Mouse (Mus musculus) WW6 (cell line): Measurements from ENCODE around the gene Trib2.

Experiments
- DNase-seq: peaks from one replicate; pipeline ENCODE4 v3.0.0-alpha.2; 2013; ENCODE audit warnings: low read depth, low spot score

Gene Trib2

GRCm38 (mm10) chr12:15814249-15815081, 2.3 kb downstream of the Trib2 start:
- DNase-seq = peak; percentile 24

GRCm38 (mm10) chr12:15813819-15814165, 2.9 kb downstream of the Trib2 start:
- DNase-seq = no peak

GRCm38 (mm10) chr12:15813133-15813818, 3.4 kb downstream of the Trib2 start:
- no peak for DNase-seq

- DNase-seq = no peak
These were observed 4.4 kb downstream of the Trib2 start for GRCm38 (mm10) chr12:15812139-15812962.

- no peak for DNase-seq
These were observed 5.0 kb downstream of the Trib2 start for GRCm38 (mm10) chr12:15811682-15812081.

- DNase-seq = no peak
These were observed 5.8 kb downstream of the Trib2 start for GRCm38 (mm10) chr12:15810926-15811325.

GRCm38 (mm10) chr12:15809657-15810056, 7.1 kb downstream of the Trib2 start:
- DNase-seq = no peak

GRCm38 (mm10) chr12:15809249-15809648, 7.5 kb downstream of the Trib2 start:
- no peak for DNase-seq

GRCm38 (mm10) chr12:15808186-15808800, 8.4 kb downstream of the Trib2 start:
- DNase-seq = no peak

GRCm38 (mm10) chr12:15804931-15805331, 11.8 kb downstream of the Trib2 start:
- no peak for DNase-seq

GRCm38 (mm10) chr12:15803936-15804438, 12.7 kb downstream of the Trib2 start:
- DNase-seq = no peak

GRCm38 (mm10) chr12:15801571-15801930, 15.2 kb downstream of the Trib2 start:
- DNase-seq = no peak

- peak; percentile 40 for DNase-seq
These were observed 15.7 kb downstream of the Trib2 start for GRCm38 (mm10) chr12:15800914-15801570.

- no peak for DNase-seq
These were observed 16.4 kb downstream of the Trib2 start for GRCm38 (mm10) chr12:15800196-15800913.

GRCm38 (mm10) chr12:15798019-15798418, 18.7 kb downstream of the Trib2 start:
- no peak for DNase-seq

- no peak for DNase-seq
These were observed 20.8 kb downstream of the Trib2 start for GRCm38 (mm10) chr12:15795886-15796285.

GRCm38 (mm10) chr12:15793336-15793735, 23.4 kb downstream of the Trib2 start:
- DNase-seq = no peak

- DNase-seq = no peak
These were observed 26.5 kb downstream of the Trib2 start for GRCm38 (mm10) chr12:15790181-15790580.

- no peak for DNase-seq
These were observed 39.7 kb downstream of the Trib2 start for GRCm38 (mm10) chr12:15777047-15777446.

GRCm38 (mm10) chr12:15771686-15772085, 45.0 kb downstream of the Trib2 start:
- DNase-seq = no peak
